Comparison of ENCODE assay signal across 18 mouse cellular contexts in genomic region chr12:82248501-82248900, GRCm38 (mm10).
"Had no signal": no experiment of that assay in that cellular context is flagged by ENCODE, and none has a peak within 500 bp of the region (broad histone marks: within the 10 kb centered on the region; RNA-seq: fewer than 3 reads in every experiment).

No protein-coding gene starts in this region.

- H3K4me1 ChIP-seq: lung, embryonic 15.5 days; midbrain, embryonic 13.5 days; midbrain, embryonic 15.5 days; neural tube, embryonic 13.5 days; neural tube, embryonic 15.5 days had no signal

- H3K36me3 ChIP-seq: liver, embryonic 15.5 days; lung, embryonic 15.5 days; midbrain, embryonic 13.5 days; midbrain, embryonic 15.5 days; neural tube, embryonic 13.5 days; neural tube, embryonic 15.5 days had no signal

- H3K9me3 ChIP-seq: liver, embryonic 13.5 days; liver, embryonic 15.5 days; lung, embryonic 15.5 days; megakaryocyte, embryonic 14.5 days; midbrain, embryonic 13.5 days; midbrain, embryonic 15.5 days; neural tube, embryonic 13.5 days; neural tube, embryonic 15.5 days had no signal

- H3K4me3 ChIP-seq: liver, embryonic 13.5 days; liver, embryonic 15.5 days; lung, embryonic 15.5 days; midbrain, embryonic 13.5 days; midbrain, embryonic 15.5 days; neural tube, embryonic 13.5 days; neural tube, embryonic 15.5 days had no signal

- H3K27ac ChIP-seq: liver, embryonic 15.5 days; lung, embryonic 15.5 days; macrophage; midbrain, embryonic 13.5 days; midbrain, embryonic 15.5 days; neural tube, embryonic 13.5 days; neural tube, embryonic 15.5 days had no signal

- DNase-seq: liver, embryonic 13.5 days; liver, postnatal 0 days; lung, adult 2 months; lung, postnatal 14 days; lung, postnatal 36 days; retina, postnatal 1 day; right cerebral cortex, adult 18-20 months; right cerebral cortex, postnatal 25 days; thymus, adult 18-20 months; thymus, postnatal 14 days had no signal

- ATAC-seq: midbrain, embryonic 13.5 days; midbrain, embryonic 15.5 days had no signal

- H3K27me3 ChIP-seq: liver, embryonic 13.5 days; liver, embryonic 15.5 days; lung, embryonic 15.5 days; megakaryocyte, embryonic 14.5 days; midbrain, embryonic 13.5 days; midbrain, embryonic 15.5 days; neural tube, embryonic 13.5 days; neural tube, embryonic 15.5 days had no signal
